Mouse (Mus musculus) kidney, embryonic 14.5 days (tissue): Measurements from ENCODE around the gene Myo18b. TPM values are rescaled to one million over a fixed set of nuclear protein-coding genes. Genes with fewer than 3 reads are reported as not detected.

Experiments
- ATAC-seq: fragments of 200-750 bp; cut with Nextera tagmentation; 2 replicates; pipeline ENCODE4 v1.8.0; 2017; ENCODE audit warnings: moderate number of reproducible peaks, mild to moderate bottlenecking, moderate TSS enrichment, moderate library complexity; ENCODE audit not compliant: low FRiP score, low TSS enrichment
- H3K27ac ChIP-seq: fragments of 300-500 bp; sonication (generic); 2 replicates; pipeline ENCODE4 v1.5.1; 2014; ENCODE audit warnings: low read depth, mild to moderate bottlenecking, low read length, moderate library complexity, mixed read lengths
- H3K27me3 ChIP-seq: fragments of 300-500 bp; sonication (generic); 2 replicates; pipeline ENCODE4 v1.6.1; 2014; ENCODE audit warnings: mild to moderate bottlenecking, low read length; ENCODE audit not compliant: control insufficient read depth, insufficient read depth
- H3K36me3 ChIP-seq: fragments of 300-500 bp; sonication (generic); 2 replicates; pipeline ENCODE4 v1.6.1; 2014; ENCODE audit warnings: low read length, mixed read lengths; ENCODE audit not compliant: control insufficient read depth, insufficient read depth
- H3K4me1 ChIP-seq: fragments of 300-500 bp; sonication (generic); 2 replicates; pipeline ENCODE4 v1.6.1; 2014; ENCODE audit warnings: low read length, mixed read lengths; ENCODE audit not compliant: control insufficient read depth, insufficient read depth
- H3K4me2 ChIP-seq: fragments of 300-500 bp; sonication (generic); replicated peaks from 2 replicates; pipeline ENCODE4 v1.6.1; 2014; ENCODE audit warnings: low read depth, mild to moderate bottlenecking, low read length
- H3K4me3 ChIP-seq: fragments of 300-500 bp; sonication (generic); 2 replicates; pipeline ENCODE4 v1.5.1; 2014; ENCODE audit warnings: mild to moderate bottlenecking, low read length
- H3K9ac ChIP-seq: fragments of 300-500 bp; sonication (generic); 2 replicates; pipeline ENCODE4 v1.6.1; 2014; ENCODE audit warnings: low read depth, mild to moderate bottlenecking, low read length, moderate library complexity
- H3K9me3 ChIP-seq: fragments of 300-500 bp; sonication (generic); 2 replicates; pipeline ENCODE4 v1.6.1; 2016; ENCODE audit warnings: low read length; ENCODE audit not compliant: control insufficient read depth
- WGBS: fragments of 180-500 bp; shearing (Covaris S2); extraction: QIAGEN DNeasy Blood & Tissue Kit; methylation state at CpG from one replicate; pipeline ENCODE4 v1.1.7; 2014; 5-methylcytosine and 5-hydroxymethylcytosine counted together
- polyA plus RNA-seq: library from polyadenylated mRNA; unstranded; fragments of >200 nt; fragmentation: Nextera tagmentation; extraction: Ambion mirVana; gene quantifications from 2 replicates; pipeline ENCODE4 v1.2.1, GENCODE M21; 2014

The Myo18b gene
- polyA plus RNA-seq, 1 experiment from 2014 or later: 0.26 TPM

DNA sequence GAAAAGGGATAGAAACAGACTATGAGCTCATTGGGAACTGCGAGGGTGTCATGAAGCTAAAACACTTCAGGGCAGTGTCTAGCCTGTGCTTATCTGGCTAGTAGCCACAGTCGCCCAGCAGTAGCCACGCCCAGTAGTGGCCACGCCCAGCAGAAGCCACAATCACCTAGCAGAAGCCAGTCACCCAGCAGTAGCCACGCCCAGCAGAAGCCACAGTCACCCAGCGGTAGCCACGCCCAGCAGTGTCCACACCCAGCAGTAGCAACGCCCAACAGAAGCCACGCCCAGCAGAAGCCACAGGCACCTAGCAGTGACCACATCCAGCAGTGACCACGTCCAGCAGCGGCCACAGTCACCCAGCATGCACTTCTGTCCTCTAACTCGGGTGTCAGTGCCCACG is 255.5 kb downstream of the Myo18b start:
- no peak overlapping the region for H3K27ac ChIP-seq
- ATAC-seq: peak; percentile 76
- H3K4me2 ChIP-seq: peak overlapping the region; percentile 40
- H3K4me1 ChIP-seq: peaks cover 3% of the 10 kb centered on the region; the same call in 1 of the 2 replicates
- no peaks in the 10 kb centered on the region for H3K9me3 ChIP-seq
- H3K4me3 ChIP-seq: peak overlapping the region; percentile 24; the same call in 1 of the 2 replicates
- 18% methylated on average over 13 of the region's 13 CpGs for WGBS
- H3K36me3 ChIP-seq: no peaks in the 10 kb centered on the region
- H3K9ac ChIP-seq: no peak overlapping the region
- no peaks in the 10 kb centered on the region; the same call in none of the 2 replicates for H3K27me3 ChIP-seq

Other genes with a start within 250 kb of the Myo18b start
- 7.7 and 9.9 TPM in 2 replicates for gene Grk3, start 119.4 kb upstream of the Myo18b start, polyA plus RNA-seq
- not detected in 2 replicates for gene Crybb2, start 173.8 kb upstream of the Myo18b start, polyA plus RNA-seq
- gene Crybb3, start 185.2 kb upstream of the Myo18b start, polyA plus RNA-seq: 0.47 and 1.8 TPM in 2 replicates